In the genomic region with DNA sequence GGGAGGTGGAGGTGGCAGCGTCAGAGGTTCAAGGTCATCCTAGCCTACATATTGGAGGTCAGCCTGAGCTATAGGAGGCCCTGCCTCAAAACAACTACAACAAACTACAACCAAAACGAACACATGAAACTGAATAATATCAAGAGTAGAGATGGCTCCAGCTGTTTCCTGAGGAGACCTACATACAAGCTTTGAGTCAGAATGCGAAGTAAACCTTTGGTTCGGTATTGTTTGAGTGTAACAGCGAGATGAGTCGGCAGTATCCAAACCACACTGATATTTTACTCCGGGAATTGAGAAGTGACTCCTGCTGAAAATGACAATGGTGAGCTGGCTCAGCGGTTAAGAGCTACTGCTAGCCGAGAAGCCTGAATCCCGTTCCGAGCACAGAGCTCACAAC, we compare ENCODE assay signal across 27 mouse cellular contexts. TPM values are rescaled to one million over a fixed set of nuclear protein-coding genes. Genes with fewer than 3 reads are reported as not detected.
"Had no signal": no experiment of that assay in that cellular context is flagged by ENCODE, and none has a peak within 500 bp of the region (broad histone marks: within the 10 kb centered on the region; RNA-seq: fewer than 3 reads in every experiment).

No protein-coding gene starts in this region.

- ATAC-seq: hindbrain, postnatal 0 days; intestine, embryonic 16.5 days; liver, embryonic 12.5 days had no signal

- H3K27me3 ChIP-seq: heart, embryonic 12.5 days; hindbrain, embryonic 13.5 days; hindbrain, embryonic 15.5 days; kidney, embryonic 15.5 days; limb, embryonic 13.5 days; limb, embryonic 15.5 days; liver, embryonic 12.5 days had no signal

- H3K27ac ChIP-seq: heart, embryonic 10.5 days; hindbrain, embryonic 13.5 days; hindbrain, embryonic 15.5 days; hindbrain, postnatal 0 days; kidney, embryonic 15.5 days; kidney, postnatal 0 days; limb, embryonic 13.5 days; limb, embryonic 15.5 days; liver, embryonic 12.5 days; liver, embryonic 14.5 days had no signal

- DNase-seq: gastrocnemius, postnatal 14 days; heart, adult 18-20 months; heart, postnatal 14 days; heart, postnatal 36 days; kidney, adult 11 months; kidney, adult 2 months; kidney, adult 9 months; kidney, postnatal 14 days; kidney, postnatal 36 days; layer of hippocampus, adult 9-11 months; layer of hippocampus, postnatal 36 days; left cerebral cortex, postnatal 4 days had no signal

- H3K36me3 ChIP-seq: heart, embryonic 10.5 days; heart, embryonic 12.5 days; hindbrain, embryonic 13.5 days; hindbrain, embryonic 15.5 days; kidney, embryonic 15.5 days; limb, embryonic 13.5 days; limb, embryonic 15.5 days; liver, embryonic 12.5 days had no signal

- H3K4me1 ChIP-seq: heart, embryonic 10.5 days; heart, embryonic 12.5 days; hindbrain, embryonic 13.5 days; hindbrain, embryonic 15.5 days; limb, embryonic 13.5 days; limb, embryonic 15.5 days had no signal

- H3K4me2 ChIP-seq: heart, embryonic 12.5 days; hindbrain, embryonic 13.5 days; hindbrain, embryonic 15.5 days; kidney, embryonic 15.5 days; limb, embryonic 13.5 days; limb, embryonic 15.5 days; liver, embryonic 12.5 days had no signal

- H3K9ac ChIP-seq: heart, embryonic 12.5 days; hindbrain, embryonic 13.5 days; hindbrain, embryonic 15.5 days; kidney, embryonic 15.5 days; limb, embryonic 13.5 days; limb, embryonic 15.5 days; liver, embryonic 12.5 days; liver, embryonic 14.5 days had no signal

- H3K9me3 ChIP-seq: heart, embryonic 10.5 days; heart, embryonic 12.5 days; hindbrain, embryonic 13.5 days; hindbrain, embryonic 15.5 days; kidney, embryonic 15.5 days; limb, embryonic 13.5 days; limb, embryonic 15.5 days; liver, embryonic 12.5 days had no signal

- H3K4me3 ChIP-seq: heart, embryonic 10.5 days; heart, embryonic 12.5 days; hindbrain, embryonic 13.5 days; hindbrain, embryonic 15.5 days; kidney, embryonic 15.5 days; limb, embryonic 13.5 days; limb, embryonic 15.5 days; liver, embryonic 12.5 days had no signal

RNA-seq across cellular contexts. Expression of a gene that starts 34.2 kb away (rescaled TPM):
- total RNA-seq: hematopoietic stem cell, adult 5-6 weeks had no signal
- polyA plus RNA-seq: intestine, embryonic 14.5 days; intestine, embryonic 16.5 days; kidney, postnatal 0 days; liver, adult 2 months had no signal
